Mouse (Mus musculus) c-Kit-positive CD71-negative TER-119-negative erythroid progenitor cells, embryonic 14.5 days (primary cell): ENCODE measurements around the gene Fign.

Experiments
- DNase-seq: peaks from one replicate; pipeline ENCODE4 v3.0.0-alpha.2; 2013; ENCODE audit warnings: low read depth

Gene Fign

DNA sequence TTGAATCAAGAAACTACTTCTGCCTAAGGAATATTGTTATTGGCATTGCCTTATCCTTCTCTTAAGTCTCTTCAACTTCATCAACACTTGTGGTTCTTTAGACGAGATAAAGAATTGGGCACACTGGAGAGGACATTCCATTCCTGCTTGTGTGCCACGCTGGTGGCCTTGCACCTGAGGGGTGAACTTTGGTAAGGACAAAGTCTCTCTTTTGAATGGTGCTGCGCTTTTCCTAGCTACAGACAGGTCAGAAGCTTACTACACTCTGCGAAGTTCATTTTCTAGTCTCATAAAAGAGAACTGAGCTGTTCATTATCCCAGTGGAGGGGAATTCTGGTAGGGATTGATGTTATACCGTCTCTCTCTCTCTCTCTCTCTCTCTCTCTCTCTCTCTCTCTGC, 38.4 kb downstream of the Fign start:
- no peak for DNase-seq

DNA sequence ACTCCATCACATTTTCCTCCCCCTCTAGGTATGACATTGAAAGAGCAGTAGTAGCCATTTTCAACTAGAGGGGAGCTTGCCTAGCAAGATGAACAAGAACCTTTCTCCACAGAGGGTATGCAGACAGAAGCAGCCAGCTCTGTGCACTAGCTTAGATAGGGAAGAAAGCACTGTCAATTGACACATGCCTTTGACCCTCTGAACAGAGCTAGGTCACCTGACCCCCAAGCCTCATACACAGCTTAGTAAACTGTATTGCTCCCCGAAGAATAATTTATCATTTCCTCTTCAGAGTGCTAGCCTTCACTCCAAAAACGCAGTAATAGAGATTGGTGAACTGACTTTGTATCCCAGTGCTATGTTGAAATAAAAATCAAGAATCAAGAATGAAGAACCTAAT, 49.7 kb downstream of the Fign start:
- no peak for DNase-seq

DNA sequence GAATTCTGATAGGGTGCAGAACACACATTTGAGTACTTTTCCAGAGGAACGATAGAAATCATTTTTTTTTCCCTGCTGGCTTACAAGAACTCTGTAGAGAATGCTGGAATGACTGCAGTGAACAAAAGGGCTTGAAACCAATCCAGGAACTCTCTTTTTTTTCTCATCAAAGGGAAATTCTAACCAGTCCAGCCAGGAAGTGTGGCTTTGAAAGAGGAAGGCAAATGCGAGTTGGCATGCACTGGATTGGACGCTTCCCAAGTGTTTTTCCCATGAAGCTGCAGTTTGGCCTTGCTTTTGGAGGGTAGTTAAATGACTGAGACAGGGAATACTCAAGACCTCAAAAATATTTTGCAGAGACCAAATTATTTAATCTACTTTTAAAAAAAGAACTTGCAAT, 54.7 kb downstream of the Fign start:
- no peak for DNase-seq

DNA sequence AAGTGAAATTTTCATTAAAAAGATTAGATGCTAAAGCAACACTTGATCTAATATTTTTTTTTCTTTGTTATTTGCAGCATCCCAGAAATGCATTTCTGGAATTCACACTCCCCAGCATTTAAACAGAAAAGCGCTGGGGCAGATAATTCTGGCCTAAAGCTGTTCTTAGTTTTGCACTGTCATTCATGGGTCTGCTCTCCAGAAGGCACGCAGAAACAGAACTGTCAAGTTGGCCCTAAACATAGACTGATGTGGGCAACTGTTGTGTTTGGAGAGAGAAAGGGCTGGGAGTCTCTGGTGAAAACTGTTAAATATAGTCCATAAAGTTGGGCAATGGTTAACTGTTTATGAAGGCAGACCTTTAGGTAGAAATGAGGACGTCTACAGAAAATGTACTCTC, 62.4 kb downstream of the Fign start:
- no peak for DNase-seq

DNA sequence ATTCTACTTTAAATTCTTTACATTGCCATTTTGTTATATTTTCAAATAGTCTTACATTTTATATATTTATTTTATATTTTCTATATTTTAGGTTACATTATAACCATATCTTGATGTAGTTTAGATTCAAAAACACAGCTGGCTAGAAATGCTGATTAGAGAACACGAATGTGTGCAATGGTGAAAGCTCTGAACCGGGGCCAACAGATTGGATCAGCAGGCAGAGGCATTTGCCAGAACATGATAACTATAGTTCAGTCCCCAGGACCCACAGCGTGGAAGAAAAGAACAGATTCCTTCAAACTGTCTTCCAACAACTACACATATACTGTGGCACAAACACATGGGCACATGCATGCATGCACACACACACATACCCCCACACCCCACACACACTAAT, 64.0 kb downstream of the Fign start:
- DNase-seq = no peak

DNA sequence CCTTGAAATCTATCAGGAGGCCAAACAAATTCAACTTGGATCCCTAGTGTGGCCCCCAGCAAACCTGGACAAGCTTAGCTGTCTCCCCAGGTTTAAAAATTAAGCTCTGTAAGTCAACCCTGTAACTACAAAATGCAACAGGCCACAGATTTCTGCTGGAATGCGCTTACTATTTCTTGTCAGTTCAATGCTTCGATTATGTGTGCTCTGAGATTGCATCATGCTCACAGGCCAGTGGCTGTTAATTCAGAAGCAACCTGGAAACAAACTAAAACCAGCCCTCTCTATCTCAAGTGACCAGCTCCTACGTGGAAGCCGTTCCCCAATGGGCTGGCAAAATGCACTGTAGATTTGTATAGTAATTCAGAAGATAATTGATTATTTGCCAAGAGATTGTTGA, 71.9 kb downstream of the Fign start:
- no peak for DNase-seq

DNA sequence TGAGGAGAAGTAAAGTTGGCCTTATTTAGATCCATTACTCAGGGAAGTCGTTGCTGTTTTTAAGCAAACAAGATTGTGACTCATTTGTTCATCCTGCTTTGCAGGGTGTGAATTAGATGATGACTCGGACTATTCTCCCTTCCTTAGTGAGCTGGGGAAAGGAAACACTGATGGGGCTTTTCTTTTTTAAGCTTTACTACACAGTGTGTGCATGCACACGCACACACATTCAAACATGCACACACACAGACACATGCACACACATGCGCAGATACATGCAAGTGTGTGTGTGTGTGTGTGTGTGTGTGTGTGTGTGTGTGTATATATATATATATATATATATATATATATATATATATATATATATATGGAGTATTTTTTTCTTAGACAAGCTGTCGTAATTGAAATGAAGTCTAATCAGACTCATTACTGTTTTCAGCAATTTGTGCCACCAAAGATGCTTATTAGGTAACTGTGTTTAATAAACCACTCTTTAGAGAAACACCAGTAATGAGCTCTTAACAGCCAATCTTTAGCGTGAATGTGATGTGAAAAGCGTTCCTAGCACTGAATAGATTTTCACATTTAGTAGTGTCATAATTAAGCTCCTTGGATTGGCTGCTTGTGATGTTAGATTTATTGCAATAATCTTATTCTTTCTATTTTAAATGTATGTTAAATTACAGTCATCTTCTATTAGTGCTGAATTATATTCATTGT, 103.4 kb downstream of the Fign start:
- DNase-seq = no peak

DNA sequence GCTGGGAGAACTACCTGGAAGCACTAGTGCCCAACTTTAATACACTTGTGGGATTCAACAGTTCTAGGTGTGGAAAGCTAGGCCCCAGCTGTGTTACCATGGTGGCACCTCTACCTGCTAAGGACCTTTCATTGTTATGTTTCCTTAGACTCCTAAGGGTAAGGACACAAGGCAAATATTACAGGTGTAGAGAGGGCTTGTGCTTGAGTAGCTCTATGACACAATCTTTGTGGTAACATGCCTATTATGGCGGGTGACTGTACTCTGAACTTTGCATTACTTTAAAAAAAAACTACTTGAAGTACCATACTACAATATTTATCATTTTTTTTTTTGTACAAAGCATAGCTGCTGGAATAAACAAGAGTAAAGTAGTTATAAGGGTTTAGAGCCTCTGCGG, 112.4 kb downstream of the Fign start:
- DNase-seq = no peak

DNA sequence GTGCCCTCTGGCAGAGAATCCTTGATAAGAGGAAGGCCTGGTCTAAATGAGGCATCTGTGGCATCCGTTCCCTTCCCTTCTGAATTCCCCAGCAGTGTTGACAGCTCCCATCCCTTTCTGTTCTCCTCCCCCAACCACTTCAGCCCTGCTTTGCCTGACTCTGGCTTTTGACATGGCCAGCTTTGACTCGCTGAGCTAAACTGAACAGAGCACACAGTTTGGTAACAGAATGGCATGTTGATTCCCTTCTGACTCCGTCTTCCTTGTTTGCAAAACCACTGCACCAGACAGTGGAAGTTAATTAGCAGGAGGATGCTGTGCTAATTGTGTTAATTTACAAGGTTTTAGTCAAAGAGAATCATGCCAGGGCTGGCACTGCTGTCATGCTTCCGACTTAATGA, 115.5 kb downstream of the Fign start:
- DNase-seq = no peak

DNA sequence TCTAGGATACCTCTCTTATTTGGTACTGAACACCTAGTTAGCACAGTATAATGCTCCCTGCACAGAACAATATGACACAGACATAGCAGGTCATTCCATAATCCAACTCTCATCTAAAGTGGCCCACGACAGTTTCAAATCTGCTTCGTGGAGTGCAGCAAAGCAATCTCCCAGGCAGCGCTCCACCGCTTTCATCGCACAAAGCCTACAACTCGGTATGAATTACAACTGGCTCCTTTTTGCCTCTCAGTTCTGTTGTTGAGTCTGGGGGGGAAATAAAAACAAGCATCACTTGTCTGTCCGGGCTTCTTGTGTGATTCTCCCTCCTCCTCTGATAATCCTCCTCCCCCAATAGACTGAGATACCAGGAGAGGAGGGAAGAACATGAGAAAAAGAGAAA, 116.4 kb downstream of the Fign start:
- DNase-seq = no peak

DNA sequence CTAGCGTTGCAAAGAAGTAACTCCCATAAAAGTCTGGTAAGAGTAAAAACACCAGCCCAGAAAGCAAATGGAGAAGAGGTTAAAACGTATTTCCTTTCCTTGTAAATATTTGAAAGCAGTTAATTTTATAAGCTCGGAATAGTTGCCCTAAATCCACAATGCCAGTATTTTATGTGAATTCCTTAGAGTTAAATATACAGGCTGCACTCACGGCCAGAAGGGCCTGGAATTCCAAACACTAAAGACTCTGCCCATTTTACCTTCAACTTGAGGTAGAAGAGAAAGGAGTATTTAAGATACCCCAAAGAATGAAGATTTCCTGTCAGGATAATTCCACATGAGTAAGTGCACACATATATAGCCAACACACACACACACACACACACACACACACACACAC, 128.2 kb downstream of the Fign start:
- no peak for DNase-seq

DNA sequence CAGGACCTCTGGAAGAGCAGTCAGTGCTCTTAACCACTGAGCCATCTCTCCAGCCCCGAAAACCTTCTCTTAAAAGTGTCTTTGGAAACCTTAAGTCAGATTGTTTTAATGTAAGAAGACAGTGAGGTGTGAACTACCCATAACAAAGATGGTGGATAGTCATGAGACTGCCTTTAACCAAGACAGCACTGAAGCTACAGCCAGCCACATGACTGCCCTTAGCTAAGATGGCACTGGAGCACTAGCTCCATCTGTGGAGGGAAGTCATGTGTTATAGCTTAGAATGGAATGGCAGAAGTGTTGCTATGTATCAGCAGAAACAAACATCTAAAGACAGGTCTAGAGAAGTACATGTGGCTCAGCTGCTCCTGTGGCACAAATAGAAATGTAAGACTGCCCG, 166.8 kb downstream of the Fign start:
- DNase-seq = no peak

DNA sequence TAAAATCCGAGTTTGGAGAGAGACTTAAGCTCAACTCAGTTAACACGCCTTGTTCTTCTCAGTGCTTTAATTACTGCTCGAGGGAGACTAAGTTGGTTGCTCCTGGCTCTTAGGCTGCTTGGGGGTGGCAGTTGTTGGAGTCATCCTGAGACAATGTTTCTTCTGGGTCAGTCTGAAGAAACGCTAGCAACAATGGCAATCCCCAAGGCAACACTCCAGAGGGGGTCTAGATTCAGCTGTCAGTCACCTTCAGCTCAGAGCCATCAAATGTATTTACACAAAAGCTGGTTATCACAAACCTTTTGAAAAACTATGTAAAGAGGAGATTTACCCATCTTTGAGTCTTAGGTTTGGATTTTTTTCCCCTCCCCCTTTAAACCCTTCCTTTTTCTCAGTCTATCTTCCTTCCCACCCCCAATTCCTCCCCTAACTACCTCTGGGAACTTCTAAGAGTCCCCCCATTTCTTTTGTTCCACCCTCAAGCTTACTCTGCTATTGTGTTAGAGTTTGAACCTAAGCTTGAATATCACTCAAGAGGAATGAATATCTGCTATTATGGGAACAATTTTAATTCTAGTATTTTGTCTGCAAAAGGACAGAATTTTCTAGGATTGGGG, 171.2 kb downstream of the Fign start:
- no peak for DNase-seq

DNA sequence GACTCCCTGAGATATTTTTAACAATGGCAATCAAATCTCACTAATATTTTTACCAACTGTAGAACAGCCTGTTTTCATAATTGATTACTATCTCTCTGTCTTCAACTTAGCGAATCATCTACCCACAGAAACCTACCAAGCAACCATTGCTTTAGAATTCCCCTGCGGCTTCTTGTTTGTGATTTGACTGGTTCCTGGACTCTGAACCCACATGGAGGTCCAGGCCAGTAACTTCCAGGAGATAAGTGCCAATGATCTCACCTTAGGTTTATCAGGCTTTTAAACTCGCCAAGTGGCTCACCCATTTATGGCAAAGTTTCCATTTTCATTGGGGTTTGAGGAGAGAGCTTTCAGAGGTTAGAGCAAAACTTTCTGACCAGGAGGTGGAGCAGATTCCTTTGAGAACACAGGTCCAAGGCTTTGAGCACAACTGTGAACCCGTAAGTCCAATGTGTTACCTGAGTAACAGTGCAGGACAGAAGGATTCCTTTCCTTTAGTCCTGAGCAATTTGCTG, 172.1 kb downstream of the Fign start:
- DNase-seq = no peak
